Mouse (Mus musculus) retina, postnatal 1 day (tissue): ENCODE results near the gene Slc25a47.

Source experiments
- DNase-seq: peaks from one replicate; pipeline ENCODE4 v3.0.0-alpha.2; 2012

Slc25a47 gene

GRCm38 (mm10) chr12:108865007-108865494 is 29.2 kb downstream of the Slc25a47 start:
- DNase-seq = no peak

- peak; percentile 25 for DNase-seq
Observed at GRCm38 (mm10) chr12:108869575-108869974, 33.7 kb downstream of the Slc25a47 start.

- no peak for DNase-seq
Observed at GRCm38 (mm10) chr12:108873122-108873521, 37.3 kb downstream of the Slc25a47 start.

- DNase-seq = no peak
Observed at GRCm38 (mm10) chr12:108879138-108879537, 43.3 kb downstream of the Slc25a47 start.

GRCm38 (mm10) chr12:108880606-108881005 is 44.8 kb downstream of the Slc25a47 start:
- no peak for DNase-seq

GRCm38 (mm10) chr12:108881192-108881591 is 45.3 kb downstream of the Slc25a47 start:
- no peak for DNase-seq

- DNase-seq = no peak
Observed at GRCm38 (mm10) chr12:108882776-108883175, 46.9 kb downstream of the Slc25a47 start.

- no peak for DNase-seq
Observed at GRCm38 (mm10) chr12:108885906-108886305, 50.1 kb downstream of the Slc25a47 start.

- no peak for DNase-seq
Observed at GRCm38 (mm10) chr12:108887077-108887476, 51.2 kb downstream of the Slc25a47 start.

- DNase-seq = no peak
Observed at GRCm38 (mm10) chr12:108888632-108889031, 52.8 kb downstream of the Slc25a47 start.

- DNase-seq = peak; percentile 16
Observed at GRCm38 (mm10) chr12:108892989-108893714, 57.3 kb downstream of the Slc25a47 start, which contains the start of gene Wdr25. Gene Wdr25, plus strand, starts transcription at chr12:108893631.

GRCm38 (mm10) chr12:108893715-108894431 is 58.0 kb downstream of the Slc25a47 start, which contains the start of gene Wars:
Gene Wars, minus strand, starts transcription at chr12:108894174.
- DNase-seq = peak; percentile 98

- DNase-seq = no peak
Observed at GRCm38 (mm10) chr12:108894432-108894816, 58.6 kb downstream of the Slc25a47 start.

GRCm38 (mm10) chr12:108896006-108896405 is 60.2 kb downstream of the Slc25a47 start:
- no peak for DNase-seq

GRCm38 (mm10) chr12:108901346-108901745 is 65.5 kb downstream of the Slc25a47 start:
- no peak for DNase-seq

GRCm38 (mm10) chr12:108902940-108903339 is 67.1 kb downstream of the Slc25a47 start:
- peak; percentile 70 for DNase-seq

GRCm38 (mm10) chr12:108903600-108904275 is 67.9 kb downstream of the Slc25a47 start:
- peak; percentile 84 for DNase-seq

- DNase-seq = peak; percentile 50
Observed at GRCm38 (mm10) chr12:108904276-108904653, 68.4 kb downstream of the Slc25a47 start.

- DNase-seq = no peak
Observed at GRCm38 (mm10) chr12:108905620-108906302, 69.9 kb downstream of the Slc25a47 start.

- DNase-seq = no peak
Observed at GRCm38 (mm10) chr12:108906398-108906797, 70.6 kb downstream of the Slc25a47 start.
